Mouse (Mus musculus) lung, postnatal 0 days (tissue): Measurements from ENCODE around the gene Hspg2.

Source experiments
- CTCF ChIP-seq: IDR thresholded peaks from 2 replicates; pipeline ENCODE4 v1.5.1; 2016; ENCODE audit warnings: antibody characterized with exemption, mild to moderate bottlenecking
- EP300 ChIP-seq: IDR thresholded peaks from 2 replicates; pipeline ENCODE4 v1.6.1; 2016; ENCODE audit warnings: antibody characterized with exemption, mild to moderate bottlenecking, control low read depth

- TF ChIP-seq CTCF (no peak), EP300 (peak; percentile 81)
Measured at GRCm38 (mm10) chr4:137478306-137478705, 9.7 kb downstream of the Hspg2 start.
